Mouse (Mus musculus) heart, adult 8-10 months (tissue): ENCODE data around the gene Irf2bp1. TPM values are rescaled to one million over a fixed set of nuclear protein-coding genes. Genes with fewer than 3 reads are reported as not detected.

ENCODE experiments used
- DNase-seq: peaks from one replicate; pipeline ENCODE4 v3.0.0; 2022; ENCODE audit warnings: low spot score
- total RNA-seq, 4 experiments: library from RNA; stranded (reverse); gene quantifications; 2 replicates each; pipeline ENCODE4 v1.2.4; 2022

Irf2bp1 gene
- total RNA-seq, 4 experiments from 2014 or later = 20.6 to 24.3 (median 22.9) TPM

DNA sequence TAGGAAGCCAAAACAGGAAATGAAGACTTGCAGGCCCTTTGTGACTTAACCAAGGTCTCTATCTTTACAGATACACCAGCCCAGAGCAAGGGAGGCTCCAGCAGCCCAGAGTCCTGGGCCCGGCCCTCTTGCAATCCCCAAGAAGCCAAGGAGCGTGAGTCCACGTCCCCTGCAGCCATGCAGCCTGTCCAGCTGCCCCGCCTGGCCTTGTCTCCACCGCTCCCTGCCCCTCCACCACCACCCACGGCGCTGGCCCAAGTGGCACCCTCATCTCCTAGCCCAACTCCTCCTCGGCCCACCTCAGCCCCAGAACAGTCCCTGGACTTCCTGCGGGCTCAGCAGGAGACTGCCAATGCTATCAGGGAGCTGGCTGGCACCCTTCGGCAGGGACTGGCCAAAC is 3.4 kb upstream of the Irf2bp1 start:
- no peak for DNase-seq

DNA sequence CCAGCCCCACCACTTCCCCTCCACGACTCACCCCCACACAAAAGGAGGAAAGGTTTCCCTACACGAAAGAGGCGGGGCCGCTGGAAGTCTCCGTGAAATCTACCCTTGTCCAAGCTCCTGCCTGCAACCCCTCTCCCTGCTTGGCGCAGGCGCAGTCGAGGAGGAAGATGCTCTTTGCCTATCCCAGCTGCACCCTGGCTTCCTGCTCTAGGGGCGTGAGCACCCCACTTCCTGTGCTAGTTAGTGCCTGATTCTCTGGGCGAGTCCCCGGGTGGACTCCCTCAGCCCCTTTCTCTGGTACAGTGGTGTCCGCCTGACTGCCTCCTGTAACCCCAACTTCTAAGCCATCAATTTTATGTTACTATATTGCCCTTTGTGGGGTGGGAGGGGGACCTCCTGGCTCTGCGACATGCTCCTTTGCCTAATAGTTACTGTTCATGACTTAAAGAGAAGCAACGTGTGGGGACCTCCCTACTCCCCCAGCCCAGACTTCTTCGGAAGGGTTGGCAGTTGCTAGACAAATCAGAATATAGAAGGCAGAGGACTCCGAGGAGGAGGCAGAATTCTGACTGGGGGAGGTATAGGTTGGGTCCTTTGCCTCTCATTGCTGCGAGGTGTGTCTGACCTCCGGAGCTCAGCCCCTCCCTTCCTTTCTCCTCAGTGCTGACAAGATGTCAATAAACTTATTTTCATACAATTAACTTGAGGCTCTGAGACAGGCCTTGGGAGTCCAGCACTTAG is 2.6 kb upstream of the Irf2bp1 start:
- DNase-seq = peak; percentile 83

DNA sequence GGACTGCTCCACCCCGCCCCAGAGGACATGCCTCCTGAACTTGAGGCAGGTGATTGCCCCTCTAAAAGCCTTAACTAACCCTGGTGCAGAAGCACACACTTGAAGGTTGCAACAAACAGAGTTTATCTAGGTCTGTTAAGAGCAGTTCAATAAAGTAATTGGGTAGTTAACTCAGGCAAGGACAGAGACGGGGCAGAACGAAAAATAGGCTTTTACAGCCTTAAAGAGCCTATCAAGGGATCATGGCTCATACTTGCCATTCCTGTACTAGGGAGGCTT is 2.1 kb upstream of the Irf2bp1 start:
- no peak for DNase-seq

DNA sequence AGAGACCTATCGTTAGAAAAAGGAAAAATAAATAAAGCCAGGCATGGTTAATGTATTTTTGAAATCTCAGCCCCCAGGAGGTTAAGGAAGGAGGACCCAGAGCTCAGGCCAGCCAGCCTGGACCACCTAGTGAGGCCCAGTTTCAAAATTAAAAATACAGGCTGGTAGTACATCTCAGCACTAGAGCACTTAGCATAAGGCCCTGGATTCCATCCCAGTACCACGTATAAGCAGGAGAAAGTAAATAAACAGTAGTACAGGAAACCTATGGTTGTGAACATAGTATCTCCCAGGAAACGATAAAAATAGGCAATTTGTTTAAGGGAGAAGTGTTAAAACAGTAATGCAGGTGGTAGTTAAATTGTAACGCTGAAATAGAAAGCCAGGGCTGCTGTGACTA is 1.7 kb upstream of the Irf2bp1 start:
- no peak for DNase-seq

DNA sequence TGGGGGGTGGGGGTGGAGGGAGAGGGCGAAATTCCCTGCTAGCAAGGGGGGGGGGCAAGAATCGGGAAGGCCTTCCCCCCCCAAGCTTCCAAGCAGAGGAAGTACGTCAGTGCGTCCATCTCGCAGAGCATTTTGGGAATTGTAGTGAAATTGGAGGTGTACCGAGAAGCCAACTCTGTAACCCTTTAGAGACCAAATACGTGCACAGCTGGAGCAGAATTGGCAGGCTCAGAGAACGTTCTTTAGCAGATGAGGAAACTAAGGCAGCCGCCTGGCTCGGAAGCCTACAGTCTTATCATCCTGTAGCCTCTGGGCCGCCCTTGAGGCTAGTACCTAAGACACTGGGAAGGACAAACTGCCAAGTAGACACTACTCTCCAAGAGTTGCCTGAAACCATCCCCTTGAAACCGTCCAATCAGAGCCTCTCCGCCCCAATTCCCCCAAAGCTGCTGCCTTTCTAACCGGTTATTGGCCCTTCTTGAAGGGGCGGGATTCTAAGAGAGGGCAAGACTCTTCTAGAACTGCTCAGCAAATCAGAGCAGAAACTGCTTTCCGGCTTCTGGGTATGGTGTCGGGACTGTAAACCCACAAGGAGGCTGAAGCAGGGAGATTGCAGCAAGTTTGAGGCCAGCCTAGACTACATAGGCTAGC is 871 bp upstream of the Irf2bp1 start:
- DNase-seq = peak; percentile 90

DNA sequence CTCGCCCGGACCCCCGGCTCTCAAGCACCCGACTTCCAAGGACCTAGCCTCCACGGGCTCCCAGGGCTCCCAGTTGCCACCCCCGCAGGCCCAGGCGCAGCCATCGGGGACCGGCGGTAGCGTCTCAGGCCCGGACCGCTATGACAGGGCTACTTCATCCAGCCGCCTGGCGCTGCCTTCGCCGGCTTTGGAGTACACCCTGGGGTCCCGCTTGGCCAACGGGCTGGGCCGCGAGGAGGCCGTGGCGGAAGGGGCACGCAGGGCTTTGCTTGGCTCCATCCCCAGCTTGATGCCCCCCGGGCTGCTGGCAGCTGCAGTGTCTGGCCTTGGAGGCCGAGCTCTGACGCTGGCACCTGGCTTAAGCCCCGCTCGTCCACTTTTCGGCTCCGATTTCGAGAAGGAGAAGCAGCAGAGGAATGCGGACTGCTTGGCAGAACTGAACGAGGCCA is 811 bp downstream of the Irf2bp1 start:
- DNase-seq = no peak

DNA sequence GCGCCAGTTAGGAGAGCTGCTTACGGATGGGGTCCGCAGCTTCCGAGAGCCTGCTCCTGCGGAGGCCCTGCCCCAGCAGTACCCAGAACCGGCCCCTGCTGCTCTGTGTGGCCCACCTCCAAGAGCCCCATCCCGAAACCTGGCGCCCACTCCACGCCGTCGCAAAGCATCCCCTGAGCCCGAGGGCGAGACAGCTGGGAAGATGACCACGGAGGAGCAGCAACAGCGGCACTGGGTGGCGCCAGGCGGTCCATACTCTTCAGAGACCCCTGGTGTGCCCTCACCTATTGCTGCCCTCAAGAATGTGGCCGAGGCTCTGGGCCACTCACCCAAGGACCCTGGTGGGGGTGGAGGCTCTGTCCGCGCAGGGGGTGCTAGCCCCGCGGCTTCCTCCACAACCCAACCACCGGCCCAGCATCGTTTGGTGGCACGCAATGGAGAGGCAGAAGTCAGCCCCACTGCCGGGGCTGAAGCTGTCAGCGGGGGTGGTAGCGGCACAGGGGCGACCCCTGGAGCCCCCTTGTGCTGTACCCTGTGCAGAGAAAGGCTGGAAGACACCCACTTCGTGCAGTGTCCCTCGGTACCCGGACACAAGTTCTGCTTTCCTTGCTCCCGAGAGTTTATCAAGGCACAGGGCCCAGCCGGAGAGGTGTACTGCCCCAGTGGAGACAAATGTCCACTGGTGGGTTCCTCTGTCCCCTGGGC is 1.7 kb downstream of the Irf2bp1 start:
- no peak for DNase-seq

DNA sequence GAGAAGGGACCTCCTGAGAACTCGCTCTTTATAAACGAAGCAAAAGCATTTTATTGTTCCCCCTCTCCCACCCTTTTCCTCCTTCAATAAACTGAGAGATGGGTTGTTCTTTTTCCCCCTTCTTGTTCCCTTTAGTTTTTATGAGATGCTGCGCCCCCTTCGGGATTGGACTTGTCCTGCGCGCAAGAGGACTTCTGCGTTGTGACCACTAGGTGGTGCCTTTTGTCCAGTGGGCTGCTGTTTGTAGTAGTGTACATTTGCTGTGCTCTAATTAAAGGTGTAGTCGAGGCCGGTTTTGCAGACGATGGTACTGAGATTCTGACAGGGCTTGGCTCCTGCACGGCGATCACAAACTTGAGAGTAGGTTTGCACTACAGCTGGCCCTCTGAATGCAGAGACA is 2.6 kb downstream of the Irf2bp1 start:
- DNase-seq = peak; percentile 81

DNA sequence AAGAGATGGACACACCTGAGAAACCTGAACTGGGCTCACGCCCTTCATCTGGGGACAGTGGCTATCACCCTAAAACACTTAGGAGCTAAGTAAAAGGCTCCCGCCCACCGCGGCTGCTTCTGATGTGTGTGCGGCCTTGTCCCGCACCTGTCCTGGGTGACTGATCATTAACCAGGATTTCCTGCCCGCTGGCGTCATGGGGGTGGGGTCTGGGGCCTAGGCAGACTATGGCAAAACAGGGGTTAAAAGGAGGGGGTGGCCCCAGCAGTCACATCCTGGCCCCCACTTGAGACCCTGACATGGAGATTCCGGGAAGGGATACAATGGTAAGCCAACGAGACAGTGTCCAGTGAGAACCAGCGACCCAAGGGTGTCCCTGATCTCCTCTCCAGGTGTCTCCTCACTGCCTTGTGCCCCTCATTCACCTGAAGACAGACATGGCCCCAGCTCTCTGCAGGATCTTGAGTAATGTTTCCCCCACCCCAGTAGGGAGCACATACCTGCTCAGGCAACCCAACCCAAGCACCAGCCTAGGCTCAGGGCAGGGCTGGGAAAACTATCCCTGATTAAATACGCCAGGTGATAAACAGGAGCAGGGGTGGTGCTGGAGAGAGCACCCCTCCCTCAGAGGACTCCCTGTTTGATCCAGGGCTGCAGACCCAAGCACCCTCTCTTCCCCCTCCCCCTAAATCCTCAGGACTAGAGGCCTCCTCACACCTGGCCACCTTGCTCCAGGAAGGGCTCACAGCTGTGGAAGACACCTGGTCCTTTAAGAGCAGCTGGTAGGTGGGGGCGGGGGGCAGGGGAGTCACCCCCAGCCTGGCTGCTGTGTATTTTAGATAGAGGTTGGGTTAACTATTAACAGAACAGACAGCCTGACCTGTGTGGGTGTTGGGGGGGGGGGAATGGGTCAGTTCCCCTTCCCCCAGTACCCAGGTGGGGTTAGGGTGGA is 3.5 kb downstream of the Irf2bp1 start:
- no peak for DNase-seq

DNA sequence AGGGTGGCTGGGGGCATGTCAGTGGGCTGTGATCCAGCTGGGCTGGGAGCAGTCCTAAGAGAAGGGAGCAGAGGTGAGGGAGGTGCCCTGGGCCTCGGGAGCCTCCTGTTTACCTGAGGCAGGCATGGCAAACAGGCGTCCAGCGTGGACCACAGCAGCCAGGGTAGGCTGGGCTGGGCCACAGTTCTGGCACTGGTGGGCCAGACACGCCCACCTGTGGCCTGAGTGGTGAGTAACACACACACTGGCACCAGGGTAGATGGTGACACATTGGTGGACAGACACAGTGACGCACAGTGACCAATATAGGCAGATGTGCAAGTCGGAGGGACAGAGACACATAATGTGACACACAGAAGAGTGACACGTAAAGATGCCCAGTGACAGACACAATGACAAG is 6.7 kb downstream of the Irf2bp1 start:
- DNase-seq = no peak

DNA sequence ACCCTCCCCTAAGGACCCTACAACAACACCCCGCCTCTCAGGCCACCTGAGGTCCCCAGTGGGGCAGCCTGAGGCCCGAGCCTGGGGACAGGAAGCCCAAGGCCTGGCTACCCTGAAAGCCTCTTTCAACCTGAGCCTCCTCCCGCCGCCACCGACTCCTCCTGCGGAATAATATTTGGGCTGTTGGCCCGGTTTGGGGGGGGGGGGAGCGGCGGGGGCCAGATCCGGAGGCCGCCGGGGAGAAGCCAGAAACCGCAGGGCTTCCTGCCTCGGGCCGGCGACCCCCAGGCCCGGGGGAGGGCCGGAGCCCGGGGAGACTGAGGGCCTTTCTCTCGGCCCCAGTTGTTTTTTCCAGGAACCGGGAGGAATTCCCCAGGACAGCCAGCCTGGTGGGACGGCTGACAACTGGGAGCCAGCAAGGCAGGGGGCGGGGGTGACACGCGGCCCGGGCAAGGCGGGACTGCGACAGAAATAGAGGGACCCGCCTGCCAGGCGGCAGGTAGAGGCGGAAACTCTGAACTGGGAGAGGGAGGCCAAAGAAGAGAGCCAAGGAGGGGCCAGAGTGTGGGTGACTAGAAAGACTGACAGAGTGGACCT is 8.3 kb downstream of the Irf2bp1 start:
- no peak for DNase-seq

DNA sequence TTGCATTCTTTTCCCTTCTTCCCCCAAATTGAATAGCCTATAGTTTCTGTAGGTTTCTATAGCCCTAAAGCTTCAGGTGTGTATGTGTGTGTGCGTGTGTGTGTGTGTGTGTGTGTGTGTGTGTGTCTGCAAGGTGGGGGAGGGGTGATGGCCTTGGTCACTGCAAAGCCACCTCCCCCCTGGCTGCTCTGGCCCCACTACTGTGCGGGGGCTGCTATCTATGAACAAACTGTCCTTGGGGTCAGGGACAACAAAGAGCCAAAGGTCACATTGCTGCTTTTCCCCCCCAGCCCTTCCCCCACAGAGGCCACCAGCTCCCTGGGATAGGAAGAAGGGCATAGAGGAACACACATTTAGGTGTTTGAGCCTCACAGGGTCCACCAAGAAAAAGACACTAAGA is 9.0 kb downstream of the Irf2bp1 start:
- DNase-seq = no peak

DNA sequence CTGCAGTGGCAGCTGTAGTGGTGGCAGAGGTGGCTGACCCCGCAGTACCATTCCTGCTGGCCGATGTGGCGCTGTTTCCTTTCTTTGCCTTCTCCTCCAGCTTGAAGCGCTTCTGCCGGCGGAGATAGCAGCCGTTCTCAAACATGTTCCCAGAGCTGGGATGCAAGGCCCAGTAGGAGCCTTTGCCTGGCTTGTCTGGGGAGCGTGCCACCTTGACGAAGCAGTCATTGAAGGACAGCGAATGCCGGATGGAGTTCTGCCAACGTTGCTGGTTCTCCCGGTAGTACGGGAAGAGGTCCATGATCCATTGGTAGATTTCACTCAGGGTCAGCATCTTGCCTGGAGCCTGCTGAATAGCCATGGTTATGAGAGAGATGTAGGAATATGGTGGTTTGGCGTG is 10.6 kb downstream of the Irf2bp1 start:
- no peak for DNase-seq

DNA sequence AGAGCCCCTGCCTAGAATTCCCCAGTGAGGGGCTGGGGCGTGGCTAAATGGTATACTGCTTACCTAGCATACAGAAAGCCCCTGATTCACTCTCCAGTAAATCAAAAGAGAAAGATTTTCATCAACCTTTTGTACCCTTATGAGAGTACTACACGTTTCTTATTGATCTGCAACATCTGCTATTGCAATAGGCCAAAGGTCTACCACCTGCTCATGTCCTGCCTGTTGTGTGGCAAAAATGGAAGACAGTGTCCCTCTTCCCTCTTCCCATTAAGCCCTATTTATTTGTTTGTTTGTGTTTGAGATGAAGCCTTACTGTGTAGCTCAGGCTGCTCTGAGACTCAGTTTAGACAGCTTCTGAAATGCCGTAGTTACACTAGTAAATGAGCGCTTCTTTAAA is 12.2 kb downstream of the Irf2bp1 start:
- DNase-seq = no peak

DNA sequence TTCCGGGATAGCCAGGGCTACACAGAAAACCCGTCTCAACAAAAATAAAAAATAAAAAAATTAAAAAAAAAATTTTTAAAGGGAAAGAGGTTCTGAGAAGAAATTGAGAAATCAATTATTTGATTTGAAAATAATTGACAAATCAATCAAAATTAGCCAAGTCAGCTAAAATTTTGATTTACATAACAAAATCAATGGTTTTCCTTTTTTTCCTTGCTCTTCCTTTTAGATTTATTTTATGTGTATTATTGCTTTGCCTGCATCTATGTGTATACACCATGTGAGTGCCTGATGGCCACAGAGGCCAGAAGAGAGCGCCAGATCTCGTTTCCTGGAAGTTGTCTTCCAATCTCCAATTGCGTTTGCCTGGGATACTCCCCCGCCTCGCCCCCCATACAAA is 14.1 kb downstream of the Irf2bp1 start:
- no peak for DNase-seq

DNA sequence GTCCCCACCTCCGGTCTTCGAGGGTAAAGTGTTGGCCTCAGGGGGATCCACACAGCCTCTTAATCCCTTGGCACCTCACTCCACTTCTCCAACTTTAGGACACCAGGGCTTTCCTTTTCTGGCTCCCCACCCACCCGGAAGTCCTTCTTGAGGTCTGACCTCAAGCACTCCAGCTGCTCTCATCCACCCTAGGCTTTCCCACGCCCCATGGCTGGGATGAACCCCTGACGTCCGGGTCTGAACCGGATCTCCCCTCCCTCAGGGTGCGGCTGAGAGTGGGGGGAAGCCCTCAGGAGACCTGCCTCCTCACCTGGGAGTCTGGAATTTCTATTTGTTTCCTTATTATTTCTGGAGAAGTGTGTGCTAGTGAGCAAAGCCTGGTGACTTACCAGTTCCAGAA is 17.2 kb downstream of the Irf2bp1 start:
- DNase-seq = no peak

DNA sequence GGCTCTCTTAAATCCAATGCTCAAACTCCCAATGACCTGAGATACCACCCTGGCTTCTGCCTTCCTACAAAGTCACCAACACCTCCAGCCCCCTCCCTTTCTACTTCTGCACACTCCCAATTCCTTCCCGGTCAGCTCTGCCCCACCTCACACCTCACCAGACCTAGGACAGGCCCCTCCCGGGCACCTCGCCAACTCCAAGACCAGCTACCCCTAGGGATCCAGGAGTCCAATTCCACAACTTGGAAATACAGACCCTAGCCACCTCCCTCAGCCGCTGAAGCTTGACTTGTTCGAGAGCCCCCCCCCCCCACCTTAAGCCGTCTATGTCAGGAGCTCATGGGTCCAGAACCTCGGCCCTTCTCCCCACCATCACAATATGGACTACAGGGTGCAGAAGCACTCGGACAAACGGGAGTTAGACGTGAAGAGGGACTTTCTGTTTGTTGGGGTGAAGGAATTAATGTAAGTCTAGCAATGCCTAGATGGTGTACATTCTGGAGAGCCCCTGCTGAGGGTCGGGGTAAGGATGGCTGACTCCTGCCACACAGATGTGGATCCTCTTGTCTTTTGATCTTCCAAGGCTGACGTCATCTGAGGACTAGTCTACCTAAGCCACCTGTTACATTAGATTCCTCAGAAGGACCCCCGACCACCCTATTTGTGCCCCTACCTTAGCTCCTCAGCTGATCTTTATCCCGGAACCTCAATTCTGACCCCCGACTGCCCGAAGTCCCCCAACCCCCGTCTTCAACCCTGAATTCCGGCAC is 18.5 kb downstream of the Irf2bp1 start:
- no peak for DNase-seq

DNA sequence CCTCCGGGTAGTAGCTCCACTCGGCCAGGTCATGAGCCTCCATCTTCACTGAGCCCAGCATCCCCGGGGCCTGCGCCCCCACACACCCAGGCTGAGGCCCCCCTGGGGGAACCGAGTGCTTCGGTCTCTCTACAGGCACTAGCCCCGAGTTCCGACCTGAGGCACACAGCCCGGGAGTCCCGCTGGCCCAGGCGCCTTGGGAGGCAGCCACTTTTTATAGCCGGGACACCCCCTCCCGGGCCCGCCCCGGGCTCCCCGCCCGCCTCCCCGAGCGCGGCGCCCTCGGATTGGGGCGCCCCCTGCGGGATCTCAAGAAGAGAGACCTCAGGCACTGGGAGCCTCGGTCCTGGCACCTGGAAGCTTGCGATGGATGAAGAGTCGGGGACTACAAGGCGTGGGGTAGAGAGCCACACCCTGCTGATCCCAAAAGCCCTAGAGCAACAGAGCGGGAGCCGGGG is 19.5 kb downstream of the Irf2bp1 start, which contains the start of gene Foxa3:
Gene Foxa3, minus strand, starts transcription at position 182 of the 458 bp plus-strand sequence.
- no peak for DNase-seq

DNA sequence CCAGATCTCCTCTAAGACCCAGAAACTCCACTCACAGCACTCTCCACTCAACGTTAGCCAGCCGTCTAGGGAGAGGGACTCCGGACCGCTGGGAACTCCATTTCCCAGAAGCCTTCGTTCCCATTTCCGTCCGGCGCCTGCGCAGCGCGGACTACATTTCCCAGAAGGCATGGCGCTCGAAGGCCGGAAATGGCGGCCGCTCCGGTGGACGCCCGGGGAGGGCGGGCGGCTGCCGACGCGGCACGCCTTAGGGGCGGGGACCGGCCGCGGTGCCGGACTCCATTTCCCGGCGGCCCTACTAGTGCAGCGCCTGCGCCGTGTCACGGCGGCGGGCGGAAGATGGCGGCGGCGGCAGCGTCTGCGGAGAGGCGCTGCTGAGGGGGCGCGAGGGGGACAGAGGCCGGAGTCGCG is 20.3 kb downstream of the Irf2bp1 start, which contains the start of gene Sympk:
Gene Sympk, plus strand, starts transcription at position 282 of the 411 bp plus-strand sequence.
- peak; percentile 93 for DNase-seq

DNA sequence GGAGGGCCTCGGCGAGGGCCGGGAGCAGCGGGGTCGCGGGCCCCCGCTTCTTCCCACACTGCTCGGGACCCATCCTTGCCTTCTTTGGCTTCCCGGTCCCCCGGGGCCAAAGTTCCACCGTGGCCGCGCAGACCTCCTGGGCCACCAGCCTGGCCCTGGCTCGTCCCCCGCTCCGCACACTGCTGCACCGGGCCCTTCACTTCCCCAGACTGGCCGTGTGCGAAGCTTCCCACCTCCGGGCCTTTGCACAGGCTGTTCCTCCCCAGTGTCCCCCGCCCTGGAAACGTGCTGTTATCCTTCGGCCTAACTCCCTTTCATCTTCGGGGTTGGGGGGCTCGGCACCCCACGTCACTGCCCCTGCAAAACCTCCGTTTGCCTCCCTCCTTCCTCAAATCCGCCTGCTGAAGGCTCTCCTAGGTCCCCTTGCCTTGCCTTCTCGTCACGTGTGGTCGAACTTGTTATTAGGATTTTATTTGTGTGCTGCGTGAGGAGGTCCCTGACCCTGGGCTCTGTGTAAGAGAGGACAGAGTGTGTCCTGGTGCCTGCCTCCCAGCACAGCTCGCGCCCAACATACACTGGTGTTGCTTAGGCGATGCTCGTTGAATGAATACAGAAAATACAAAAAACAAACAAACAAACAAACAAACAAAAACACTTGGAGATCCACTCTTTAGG is 20.9 kb downstream of the Irf2bp1 start:
- DNase-seq = no peak
